Mouse (Mus musculus): Measurements from ENCODE around the gene Maml3. TPM values are rescaled to one million over a fixed set of nuclear protein-coding genes. Genes with fewer than 3 reads are reported as not detected.
A peak's percentile ranks its signal among the peaks of the same experiment; 100 is the strongest.

The Maml3 gene
- polyA plus RNA-seq, 1 experiment = 3.1 TPM

DNA sequence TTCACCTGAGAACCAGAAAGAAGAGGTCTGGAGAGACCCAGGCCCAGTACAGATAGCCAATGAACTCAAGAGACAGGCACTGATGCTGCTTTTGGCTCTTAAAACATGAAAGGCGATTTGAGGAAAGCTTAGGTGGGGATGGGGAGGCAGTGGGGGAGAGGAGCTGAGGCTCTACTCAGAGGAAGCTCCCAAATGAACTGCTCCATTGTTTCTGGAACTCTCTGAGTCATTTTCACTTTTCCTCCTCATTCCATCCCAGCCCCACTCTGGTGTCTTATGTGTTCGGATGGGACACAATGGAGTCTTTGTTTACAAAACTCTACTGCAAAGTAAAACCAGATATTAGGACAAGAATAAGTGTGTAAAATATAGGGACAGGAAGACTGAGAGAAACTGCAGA is 53.1 kb downstream of the Maml3 start:
- Histone ChIP-seq H3K36me3 (ENCODE audit: control insufficient read depth, insufficient read depth) (peaks cover 5% of the 10 kb centered on the region), H3K27me3 (ENCODE audit: control insufficient read depth, insufficient read depth, insufficient read length) (no peaks in the 10 kb centered on the region), H3K4me3 (no peak overlapping the region), H3K4me2 (ENCODE audit: low read depth) (peak overlapping the region; percentile 31), H3K79me2 (ENCODE audit: control insufficient read depth, insufficient read depth) (peaks cover 14% of the 10 kb centered on the region), H3ac (ENCODE audit: control insufficient read depth, insufficient read length) (no peak overlapping the region)
- no peak for TF ChIP-seq E2F4 (IDR thresholded peaks at IDR 0.05; ENCODE audit: insufficient read depth)
- no peak for TF ChIP-seq MYOD1 (IDR thresholded peaks at IDR 0.05; ENCODE audit: control insufficient read depth in 1 of 3, insufficient read length in 2 of 3, low read depth in 2 of 3)
- TF ChIP-seq CEBPB (IDR thresholded peaks at IDR 0.05; ENCODE audit: insufficient read depth, poor library complexity, severe bottlenecking) = no peak
- no peak for TF ChIP-seq MAX (IDR thresholded peaks at IDR 0.05; ENCODE audit: low read depth)
- no peak for TF ChIP-seq SRF (IDR thresholded peaks at IDR 0.05; ENCODE audit: control insufficient read depth, insufficient read length, low read depth)
- TF ChIP-seq TCF12 (IDR thresholded peaks at IDR 0.05; ENCODE audit: insufficient read depth, poor library complexity, severe bottlenecking) = no peak
- TF ChIP-seq TCF3 (IDR thresholded peaks at IDR 0.05; ENCODE audit: insufficient read length, low read depth) = no peak
- no peak for TF ChIP-seq REST (IDR thresholded peaks at IDR 0.05; ENCODE audit: insufficient read depth, insufficient read length)
- TF ChIP-seq POLR2AphosphoS2 (IDR thresholded peaks at IDR 0.05; ENCODE audit: insufficient read length, low read depth) = no peak
- no peak for TF ChIP-seq MYOG (IDR thresholded peaks at IDR 0.05; ENCODE audit: control insufficient read depth in 1 of 3, insufficient read depth in 1 of 3, insufficient read length in 2 of 3, low read depth in 2 of 3)
- TF ChIP-seq USF1 (IDR thresholded peaks at IDR 0.05; ENCODE audit: low read depth) = no peak
- TF ChIP-seq POLR2A (IDR thresholded peaks at IDR 0.05; ENCODE audit: insufficient read length, low read depth) = no peak

DNA sequence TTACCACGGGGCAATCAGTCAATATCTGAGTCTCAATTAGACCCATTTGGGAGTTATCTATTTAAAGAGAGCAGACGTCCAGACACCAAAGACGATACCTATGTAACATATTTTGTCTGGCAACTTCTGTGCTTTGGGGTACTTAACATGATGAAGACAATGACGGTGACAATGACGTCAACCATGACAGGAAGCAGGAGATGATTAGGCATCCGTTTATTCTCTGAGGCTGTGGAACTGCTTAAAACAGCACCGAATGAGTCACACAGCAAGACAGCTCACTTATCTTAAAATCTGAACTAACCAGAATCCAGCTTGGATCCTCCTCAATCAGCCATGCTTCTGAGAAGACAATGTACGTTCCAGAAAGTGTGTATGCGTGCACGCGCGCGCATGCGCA is 56.8 kb downstream of the Maml3 start:
- Histone ChIP-seq H3K27me3 (ENCODE audit: control insufficient read depth, insufficient read depth, insufficient read length) (no peaks in the 10 kb centered on the region), H3K4me2 (ENCODE audit: low read depth) (peak overlapping the region; percentile 91), H3K4me3 (no peak overlapping the region), H3ac (ENCODE audit: control insufficient read depth, insufficient read length) (no peak overlapping the region), H3K79me2 (ENCODE audit: control insufficient read depth, insufficient read depth) (peaks cover 26% of the 10 kb centered on the region), H3K36me3 (ENCODE audit: control insufficient read depth, insufficient read depth) (peaks cover 5% of the 10 kb centered on the region)
- TF ChIP-seq E2F4 (IDR thresholded peaks at IDR 0.05; ENCODE audit: insufficient read depth) = no peak
- TF ChIP-seq REST (IDR thresholded peaks at IDR 0.05; ENCODE audit: insufficient read depth, insufficient read length) = no peak
- TF ChIP-seq TCF3 (IDR thresholded peaks at IDR 0.05; ENCODE audit: insufficient read length, low read depth) = no peak
- TF ChIP-seq MYOD1 (IDR thresholded peaks at IDR 0.05; ENCODE audit: control insufficient read depth in 1 of 3, insufficient read length in 2 of 3, low read depth in 2 of 3) = no peak
- no peak for TF ChIP-seq TCF12 (IDR thresholded peaks at IDR 0.05; ENCODE audit: insufficient read depth, poor library complexity, severe bottlenecking)
- TF ChIP-seq SRF (IDR thresholded peaks at IDR 0.05; ENCODE audit: control insufficient read depth, insufficient read length, low read depth) = no peak
- TF ChIP-seq MAX (IDR thresholded peaks at IDR 0.05; ENCODE audit: low read depth) = no peak
- TF ChIP-seq CEBPB (IDR thresholded peaks at IDR 0.05; ENCODE audit: insufficient read depth, poor library complexity, severe bottlenecking) = no peak
- no peak for TF ChIP-seq POLR2A (IDR thresholded peaks at IDR 0.05; ENCODE audit: insufficient read length, low read depth)
- no peak for TF ChIP-seq USF1 (IDR thresholded peaks at IDR 0.05; ENCODE audit: low read depth)

DNA sequence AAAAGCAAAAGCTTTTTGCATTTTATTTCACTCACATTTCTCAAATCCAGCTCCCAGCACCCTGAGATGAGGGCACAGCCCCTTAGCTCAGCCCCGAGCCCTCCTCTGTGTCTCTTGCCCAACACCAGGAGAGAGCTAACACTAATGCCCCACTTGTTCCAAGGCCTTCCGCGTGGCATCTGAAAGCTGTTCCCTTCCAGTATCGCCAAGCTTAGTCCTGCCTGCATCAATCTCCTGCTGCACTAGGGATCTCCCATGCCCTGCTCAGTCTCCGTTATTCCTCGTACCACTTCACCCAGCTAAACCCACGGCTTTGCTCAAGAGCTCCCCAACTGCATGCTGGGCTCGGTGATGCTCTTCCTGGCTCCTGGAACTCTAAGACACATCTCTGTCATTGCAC is 57.3 kb downstream of the Maml3 start:
- H3K79me2 ChIP-seq (ENCODE audit: control insufficient read depth, insufficient read depth) = peaks cover 23% of the 10 kb centered on the region
- TF ChIP-seq TCF12 (IDR thresholded peaks at IDR 0.05; ENCODE audit: insufficient read depth, poor library complexity, severe bottlenecking) = no peak
- no peak for TF ChIP-seq TCF3 (IDR thresholded peaks at IDR 0.05; ENCODE audit: insufficient read length, low read depth)
- TF ChIP-seq POLR2AphosphoS2 (IDR thresholded peaks at IDR 0.05; ENCODE audit: insufficient read length, low read depth) = no peak
- no peak for TF ChIP-seq CEBPB (IDR thresholded peaks at IDR 0.05; ENCODE audit: insufficient read depth, poor library complexity, severe bottlenecking)
- no peak for TF ChIP-seq POLR2A (IDR thresholded peaks at IDR 0.05; ENCODE audit: insufficient read length, low read depth)
- TF ChIP-seq MYOG (IDR thresholded peaks at IDR 0.05; ENCODE audit: control insufficient read depth in 1 of 3, insufficient read depth in 1 of 3, insufficient read length in 2 of 3, low read depth in 2 of 3) = no peak
- no peak for TF ChIP-seq REST (IDR thresholded peaks at IDR 0.05; ENCODE audit: insufficient read depth, insufficient read length)
- TF ChIP-seq E2F4 (IDR thresholded peaks at IDR 0.05; ENCODE audit: insufficient read depth) = no peak
- no peak for TF ChIP-seq MAX (IDR thresholded peaks at IDR 0.05; ENCODE audit: low read depth)
- no peak for TF ChIP-seq MYOD1 (IDR thresholded peaks at IDR 0.05; ENCODE audit: control insufficient read depth in 1 of 3, insufficient read length in 2 of 3, low read depth in 2 of 3)
- no peak for TF ChIP-seq SRF (IDR thresholded peaks at IDR 0.05; ENCODE audit: control insufficient read depth, insufficient read length, low read depth)
- no peak for TF ChIP-seq USF1 (IDR thresholded peaks at IDR 0.05; ENCODE audit: low read depth)
- H3K4me2 ChIP-seq (ENCODE audit: low read depth) = peak overlapping the region; percentile 91
- H3K36me3 ChIP-seq (ENCODE audit: control insufficient read depth, insufficient read depth) = peaks cover 5% of the 10 kb centered on the region
- H3ac ChIP-seq (ENCODE audit: control insufficient read depth, insufficient read length) = no peak overlapping the region
- H3K27me3 ChIP-seq (ENCODE audit: control insufficient read depth, insufficient read depth, insufficient read length) = no peaks in the 10 kb centered on the region
- peak overlapping the region; percentile 23 for H3K4me3 ChIP-seq

DNA sequence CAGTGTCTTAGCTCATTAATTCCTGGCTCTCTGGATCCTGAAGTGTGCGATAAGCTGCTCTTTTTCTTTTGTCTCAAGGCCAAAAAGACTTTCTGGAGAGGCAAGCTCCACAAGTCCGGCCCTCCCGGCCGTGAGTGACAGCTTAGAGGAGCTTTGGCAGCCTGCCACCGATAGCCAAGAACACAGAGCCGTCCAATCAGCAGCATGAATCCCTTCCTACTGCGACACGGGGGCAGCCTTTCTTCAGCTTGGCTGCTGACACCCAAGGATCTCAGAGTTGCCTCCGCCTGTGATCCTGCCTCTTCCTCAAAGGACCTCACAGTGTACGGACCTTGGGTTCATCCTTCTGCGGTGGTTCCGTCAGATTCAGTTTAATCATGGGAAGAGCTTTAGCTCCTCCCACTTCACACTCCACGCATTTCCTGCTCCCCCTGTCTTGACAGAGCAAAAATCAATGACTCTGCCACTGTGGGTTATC is 57.9 kb downstream of the Maml3 start:
- H3K79me2 ChIP-seq (ENCODE audit: control insufficient read depth, insufficient read depth) = peaks cover 21% of the 10 kb centered on the region

DNA sequence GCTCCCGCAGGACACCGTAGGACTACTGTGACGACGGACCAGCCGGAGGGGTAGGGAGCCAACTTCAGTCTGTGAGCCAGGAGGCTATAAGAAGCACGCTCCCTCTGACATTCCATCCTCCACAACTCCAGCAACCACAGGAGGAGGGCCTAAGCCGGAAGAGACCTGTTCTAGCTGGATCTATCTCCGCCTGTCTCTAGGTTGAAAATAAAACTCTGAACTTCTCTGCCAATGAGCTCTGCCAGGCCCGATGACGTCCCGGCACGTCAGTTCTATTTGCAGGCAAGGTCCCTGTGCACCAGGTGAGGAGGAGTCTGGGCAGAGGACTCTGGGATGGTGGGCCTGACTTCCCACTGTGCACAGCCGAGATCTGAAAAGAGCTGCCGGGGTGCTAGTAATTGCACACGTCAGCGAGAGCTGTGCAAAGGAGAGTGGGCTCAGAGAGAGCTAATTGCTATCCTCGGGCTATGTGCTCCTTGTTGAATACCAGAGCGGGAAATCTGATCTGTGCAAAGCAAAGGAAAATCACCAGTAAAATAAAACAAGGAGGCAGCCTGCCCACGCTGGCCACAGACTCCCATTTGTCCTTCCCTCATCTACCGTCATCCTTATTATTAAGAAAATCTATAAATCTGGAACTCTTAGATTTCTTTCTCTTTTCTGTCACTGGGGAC is 58.7 kb downstream of the Maml3 start:
- peaks cover 4% of the 10 kb centered on the region for H3K36me3 ChIP-seq (ENCODE audit: control insufficient read depth, insufficient read depth)
- H3ac ChIP-seq (ENCODE audit: control insufficient read depth, insufficient read length) = no peak overlapping the region
- peaks cover 23% of the 10 kb centered on the region for H3K79me2 ChIP-seq (ENCODE audit: control insufficient read depth, insufficient read depth)
- H3K27me3 ChIP-seq (ENCODE audit: control insufficient read depth, insufficient read depth, insufficient read length) = no peaks in the 10 kb centered on the region
- TF ChIP-seq POLR2A (IDR thresholded peaks at IDR 0.05; ENCODE audit: insufficient read length, low read depth) (peak; percentile 58), MAX (IDR thresholded peaks at IDR 0.05; ENCODE audit: low read depth) (no peak)
- peak overlapping the region; percentile 91 for H3K4me2 ChIP-seq (ENCODE audit: low read depth)
- H3K4me3 ChIP-seq = peak overlapping the region; percentile 23

More for the DNA sequence above, 57.9 kb downstream of the Maml3 start:
- Histone ChIP-seq H3K4me3 (peak overlapping the region; percentile 23), H3ac (ENCODE audit: control insufficient read depth, insufficient read length) (no peak overlapping the region), H3K4me2 (ENCODE audit: low read depth) (peak overlapping the region; percentile 91), H3K27me3 (ENCODE audit: control insufficient read depth, insufficient read depth, insufficient read length) (no peaks in the 10 kb centered on the region), H3K36me3 (ENCODE audit: control insufficient read depth, insufficient read depth) (peaks cover 5% of the 10 kb centered on the region)
- peak; percentile 65 for TF ChIP-seq POLR2A (IDR thresholded peaks at IDR 0.05; ENCODE audit: insufficient read length, low read depth)
- TF ChIP-seq TCF12 (IDR thresholded peaks at IDR 0.05; ENCODE audit: insufficient read depth, poor library complexity, severe bottlenecking) = no peak

All from myocyte (in vitro differentiated cells).